Mouse (Mus musculus) spleen, postnatal 10 days (tissue): ENCODE measurements around the gene Tnip1.

Experiments
- DNase-seq, 2 experiments: peaks; one replicate each; pipeline ENCODE4 v3.0.0; 2021 to 2022; ENCODE audit warnings: low spot score in 2 of 2

The Tnip1 gene

GRCm38 (mm10) chr11:54934198-54934597, 28.5 kb downstream of the Tnip1 start:
- no peak for DNase-seq

GRCm38 (mm10) chr11:54932540-54932939, 30.2 kb downstream of the Tnip1 start:
- DNase-seq, result no peak

GRCm38 (mm10) chr11:54931405-54932093, 31.2 kb downstream of the Tnip1 start:
- peak; percentile 34 to 76 for DNase-seq

- DNase-seq, result peak in 1 of 2 experiments; percentile 35
Measured at GRCm38 (mm10) chr11:54930318-54930979, 32.3 kb downstream of the Tnip1 start.

GRCm38 (mm10) chr11:54929744-54930143, 33.0 kb downstream of the Tnip1 start:
- no peak for DNase-seq

DNA sequence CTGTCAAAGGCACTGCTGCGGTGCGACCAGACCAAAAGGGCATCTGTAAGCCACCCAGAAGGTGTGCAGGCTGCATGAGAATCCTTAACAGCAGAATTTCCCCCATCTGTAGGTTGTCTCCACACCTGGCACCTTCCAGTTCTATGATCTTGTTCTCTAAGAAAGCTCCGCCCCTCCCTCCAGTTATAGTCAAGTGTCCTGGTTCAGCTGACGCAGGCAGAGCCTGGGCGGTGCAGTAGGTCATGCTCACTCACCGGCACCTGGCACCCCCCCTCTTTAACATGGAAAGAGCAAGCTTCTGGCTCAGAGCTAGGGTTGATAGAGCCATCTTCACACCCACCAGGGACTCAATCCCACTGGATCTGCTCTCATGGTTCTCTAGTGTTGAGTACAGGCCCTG, 33.4 kb downstream of the Tnip1 start:
- DNase-seq, result no peak

- DNase-seq, result no peak
Measured at GRCm38 (mm10) chr11:54928886-54929285, 33.8 kb downstream of the Tnip1 start.

- no peak for DNase-seq
Measured at GRCm38 (mm10) chr11:54928219-54928618, 34.5 kb downstream of the Tnip1 start.

DNA sequence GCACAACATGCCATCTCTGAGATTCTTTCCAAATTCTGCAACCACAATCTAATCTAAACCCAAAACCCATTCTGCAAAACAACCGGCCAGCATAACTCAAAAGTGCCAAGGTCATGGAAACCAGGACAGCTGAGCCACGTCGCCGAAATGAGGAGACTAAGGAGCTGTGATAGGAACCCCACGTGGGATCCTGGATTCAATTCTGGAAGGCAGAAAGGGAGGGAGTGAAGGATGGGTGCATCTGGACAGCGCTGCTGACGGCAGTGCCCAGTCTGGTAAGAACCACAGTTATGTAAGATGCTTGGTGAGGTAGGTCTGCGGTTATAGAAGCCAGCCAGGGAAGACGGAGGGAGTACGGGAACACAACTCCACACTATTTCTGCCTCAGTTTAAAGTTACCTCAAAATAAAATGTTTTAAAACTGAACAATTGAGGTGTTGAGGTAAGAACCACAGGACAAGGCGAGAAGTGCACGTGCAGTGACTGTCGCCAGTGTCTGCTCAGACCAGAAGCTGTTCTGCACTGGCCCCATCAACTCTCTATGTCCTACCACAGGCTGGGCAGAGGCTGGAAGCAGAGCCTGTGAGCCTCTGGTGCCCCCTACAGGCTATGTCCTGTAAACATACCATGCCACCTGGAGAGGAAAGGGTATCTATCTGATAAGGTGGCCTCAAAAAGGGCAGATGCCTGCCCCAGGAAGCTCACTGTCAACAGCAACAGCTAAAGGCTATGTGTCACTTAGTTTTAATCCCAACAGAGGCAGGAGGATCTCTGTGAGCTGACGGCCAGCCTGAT, 35.2 kb downstream of the Tnip1 start:
- peak; percentile 31 to 76 for DNase-seq

- no peak for DNase-seq
Measured at GRCm38 (mm10) chr11:54924145-54924544, 38.6 kb downstream of the Tnip1 start.

- DNase-seq, result no peak
Measured at GRCm38 (mm10) chr11:54922488-54922887, 40.2 kb downstream of the Tnip1 start.

- no peak for DNase-seq
Measured at GRCm38 (mm10) chr11:54921798-54922197, 40.9 kb downstream of the Tnip1 start.

DNA sequence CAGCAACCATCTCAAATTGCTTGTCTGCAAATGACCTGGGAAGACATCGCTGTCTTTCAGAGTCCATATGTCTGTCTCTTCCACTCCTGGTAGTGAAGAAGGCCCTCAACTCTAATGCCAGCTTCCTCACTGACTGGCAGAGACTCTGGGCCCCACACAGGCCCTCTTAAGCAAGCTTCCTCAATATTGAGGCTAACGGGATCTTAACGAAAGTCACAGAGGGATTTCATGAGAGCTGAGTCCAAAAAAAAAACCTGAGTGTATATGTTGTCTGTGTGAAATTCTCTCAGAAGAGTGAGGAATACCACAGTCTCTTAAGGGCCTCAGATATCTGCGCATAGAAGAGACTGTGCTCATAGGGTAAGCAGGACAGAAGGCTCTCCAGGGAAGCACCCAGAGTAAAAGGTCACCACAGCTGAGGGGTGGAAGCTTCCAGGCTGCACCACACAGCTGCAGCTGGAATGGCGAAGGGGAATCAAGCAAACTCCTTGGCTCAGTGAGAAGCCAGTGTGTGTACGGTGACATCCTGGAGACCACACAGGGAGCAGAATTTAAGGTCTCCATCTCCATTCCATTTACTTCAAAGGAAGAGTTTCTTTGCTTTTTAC, 41.6 kb downstream of the Tnip1 start:
- DNase-seq, result no peak

DNA sequence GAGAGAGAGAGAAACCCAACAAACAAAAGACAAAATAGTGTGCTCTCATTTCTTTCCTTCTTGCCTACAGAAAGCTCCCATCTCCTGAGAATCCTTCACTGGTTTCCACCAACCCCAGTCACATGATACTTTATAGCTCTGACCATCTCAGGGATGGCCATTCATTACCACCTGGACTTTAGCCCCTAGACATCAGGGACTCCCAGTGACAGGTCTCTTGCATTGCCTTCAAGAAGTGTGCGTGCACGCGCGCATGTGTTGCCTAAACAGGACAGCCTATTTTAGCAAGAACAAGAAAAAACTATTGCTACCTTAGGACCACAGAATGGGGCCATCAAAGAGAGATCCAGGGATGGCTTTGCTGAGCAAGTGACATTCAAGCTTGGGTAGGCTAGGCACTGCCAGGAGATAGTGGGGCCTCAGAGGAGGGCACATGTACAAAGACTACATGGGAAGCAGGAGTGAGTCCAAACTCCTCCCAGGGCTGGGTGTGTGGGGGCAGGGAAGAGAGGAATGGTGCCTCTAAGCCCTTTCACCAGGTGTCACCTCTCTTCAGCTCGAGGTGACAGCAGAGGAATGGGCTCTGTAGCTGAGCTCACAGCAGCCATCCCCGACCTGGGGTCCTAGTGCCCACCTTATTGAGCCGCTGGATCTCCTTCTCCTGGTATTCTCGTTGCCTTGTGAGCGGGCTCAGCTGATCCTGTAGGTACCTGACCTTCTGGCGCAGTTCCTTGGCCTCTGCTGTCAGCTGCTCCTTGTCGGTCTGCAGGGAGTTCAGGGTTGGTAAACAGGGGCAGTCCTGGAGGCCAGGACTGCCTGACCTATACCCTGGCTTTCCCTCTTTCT, 42.4 kb downstream of the Tnip1 start:
- no peak for DNase-seq

DNA sequence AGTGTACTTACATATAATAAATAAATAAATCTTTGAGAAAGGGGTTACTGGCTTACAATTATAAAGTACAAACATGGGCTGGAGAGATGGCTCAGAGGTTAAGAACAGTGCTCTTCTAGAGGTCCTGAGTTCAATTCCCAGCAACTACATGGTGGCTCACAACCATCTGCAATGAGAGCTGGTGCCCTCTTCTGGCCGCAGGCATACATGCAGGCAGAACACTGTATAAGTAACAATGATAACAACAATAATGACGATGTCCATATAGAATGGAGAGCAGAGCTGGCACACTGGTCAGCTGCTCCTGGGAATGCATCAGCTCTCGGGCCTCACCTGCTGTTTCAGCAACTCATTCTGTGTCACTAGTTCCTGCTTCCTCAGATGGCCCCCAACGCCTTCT, 44.4 kb downstream of the Tnip1 start:
- no peak for DNase-seq

DNA sequence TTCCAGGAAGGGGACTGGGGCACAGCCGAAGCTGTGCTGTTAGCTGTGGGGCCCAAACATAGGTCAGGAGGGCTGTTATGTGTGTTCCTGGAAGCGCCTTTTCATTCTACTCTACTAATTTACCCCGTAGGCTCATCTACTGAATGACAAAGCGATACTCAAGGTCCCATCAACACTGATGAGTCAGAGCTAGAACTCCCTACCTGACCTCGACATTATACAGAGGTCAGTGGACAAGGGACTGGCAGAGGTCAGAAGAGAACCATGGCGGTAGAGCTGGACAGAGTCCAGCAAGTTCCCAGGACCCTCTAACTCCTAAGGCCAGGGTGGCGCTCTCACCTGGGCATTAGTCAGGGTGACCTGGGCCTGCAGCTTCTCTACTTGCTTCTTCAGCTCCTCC, 45.3 kb downstream of the Tnip1 start:
- DNase-seq, result no peak

DNA sequence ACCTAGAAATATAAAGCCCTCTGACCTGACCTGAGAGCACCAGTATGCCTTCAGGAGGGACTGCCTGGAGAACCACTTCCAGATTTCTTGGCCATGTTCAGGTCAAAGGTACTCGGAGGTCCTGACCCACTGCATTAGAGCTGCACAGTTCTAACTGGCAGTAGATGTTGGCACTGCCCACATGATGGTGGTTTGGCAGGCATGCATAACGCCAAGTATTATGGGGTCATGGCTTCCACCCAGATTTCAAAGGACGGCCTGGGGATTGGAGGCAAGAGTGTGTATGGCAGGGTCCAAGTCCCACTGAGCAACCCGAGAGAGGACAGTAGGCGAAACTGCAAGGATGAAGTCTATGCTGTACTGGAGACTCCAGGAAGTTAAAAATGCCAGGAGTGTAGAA, 48.9 kb downstream of the Tnip1 start:
- DNase-seq, result no peak

- DNase-seq, result no peak
Measured at GRCm38 (mm10) chr11:54912503-54913316, 50.0 kb downstream of the Tnip1 start.

GRCm38 (mm10) chr11:54911671-54912502, 50.8 kb downstream of the Tnip1 start:
- no peak for DNase-seq

- DNase-seq, result no peak
Measured at GRCm38 (mm10) chr11:54911201-54911600, 51.5 kb downstream of the Tnip1 start.
